Mouse (Mus musculus) kidney, embryonic 14.5 days (tissue): Measurements from ENCODE around the gene Gm14180. TPM values are rescaled to one million over a fixed set of nuclear protein-coding genes. Genes with fewer than 3 reads are reported as not detected.
"Not testable (repeated sequence)": the region's sequence is repeated elsewhere in the genome, so short reads cannot be mapped to it uniquely, and the experiment has no call there.

Experiments used
- ATAC-seq: fragments of 200-750 bp; cut with Nextera tagmentation; 2 replicates; pipeline ENCODE4 v1.8.0; 2017; ENCODE audit warnings: moderate number of reproducible peaks, mild to moderate bottlenecking, moderate TSS enrichment, moderate library complexity; ENCODE audit not compliant: low FRiP score, low TSS enrichment
- H3K27ac ChIP-seq: fragments of 300-500 bp; sonication (generic); 2 replicates; pipeline ENCODE4 v1.5.1; 2014; ENCODE audit warnings: low read depth, mild to moderate bottlenecking, low read length, moderate library complexity, mixed read lengths
- H3K27me3 ChIP-seq: fragments of 300-500 bp; sonication (generic); 2 replicates; pipeline ENCODE4 v1.6.1; 2014; ENCODE audit warnings: mild to moderate bottlenecking, low read length; ENCODE audit not compliant: control insufficient read depth, insufficient read depth
- H3K36me3 ChIP-seq: fragments of 300-500 bp; sonication (generic); 2 replicates; pipeline ENCODE4 v1.6.1; 2014; ENCODE audit warnings: low read length, mixed read lengths; ENCODE audit not compliant: control insufficient read depth, insufficient read depth
- H3K4me1 ChIP-seq: fragments of 300-500 bp; sonication (generic); 2 replicates; pipeline ENCODE4 v1.6.1; 2014; ENCODE audit warnings: low read length, mixed read lengths; ENCODE audit not compliant: control insufficient read depth, insufficient read depth
- H3K4me2 ChIP-seq: fragments of 300-500 bp; sonication (generic); replicated peaks from 2 replicates; pipeline ENCODE4 v1.6.1; 2014; ENCODE audit warnings: low read depth, mild to moderate bottlenecking, low read length
- H3K4me3 ChIP-seq: fragments of 300-500 bp; sonication (generic); 2 replicates; pipeline ENCODE4 v1.5.1; 2014; ENCODE audit warnings: mild to moderate bottlenecking, low read length
- H3K9ac ChIP-seq: fragments of 300-500 bp; sonication (generic); 2 replicates; pipeline ENCODE4 v1.6.1; 2014; ENCODE audit warnings: low read depth, mild to moderate bottlenecking, low read length, moderate library complexity
- H3K9me3 ChIP-seq: fragments of 300-500 bp; sonication (generic); 2 replicates; pipeline ENCODE4 v1.6.1; 2016; ENCODE audit warnings: low read length; ENCODE audit not compliant: control insufficient read depth
- WGBS: fragments of 180-500 bp; shearing (Covaris S2); extraction: QIAGEN DNeasy Blood & Tissue Kit; methylation state at CpG from one replicate; pipeline ENCODE4 v1.1.7; 2014; 5-methylcytosine and 5-hydroxymethylcytosine counted together
- polyA plus RNA-seq: library from polyadenylated mRNA; unstranded; fragments of >200 nt; fragmentation: Nextera tagmentation; extraction: Ambion mirVana; gene quantifications from 2 replicates; pipeline ENCODE4 v1.2.1, GENCODE M21; 2014

The Gm14180 gene
- not detected in 2 replicates for polyA plus RNA-seq

GRCm38 (mm10) chr11:99734190-99734589 is at the start of gene Gm14180:
Gene Gm14180, minus strand, starts transcription at chr11:99734290.
- ATAC-seq, result no peak
- H3K27me3 ChIP-seq, result no peaks in the 10 kb centered on the region
- H3K9me3 ChIP-seq, result no peaks in the 10 kb centered on the region
- H3K4me2 ChIP-seq, result no peak within 1 kb of the TSS
- no peaks in the 10 kb centered on the region for H3K4me1 ChIP-seq
- H3K9ac ChIP-seq, result no peak within 1 kb of the TSS
- no peak within 1 kb of the TSS for H3K4me3 ChIP-seq
- 71% methylated on average over 2 of the region's 2 CpGs for WGBS
- no peak within 1 kb of the TSS for H3K27ac ChIP-seq
- H3K36me3 ChIP-seq, result no peaks in the 10 kb centered on the region

- H3K36me3 ChIP-seq, result no peaks in the 10 kb centered on the region
- H3K27ac ChIP-seq, result no peak within 1 kb of the TSS
- ATAC-seq, result no peak
- WGBS, result 98% methylated on average over 2 of the region's 2 CpGs
- no peaks in the 10 kb centered on the region for H3K27me3 ChIP-seq
- no peaks in the 10 kb centered on the region for H3K4me1 ChIP-seq
- no peak within 1 kb of the TSS for H3K4me3 ChIP-seq
- no peaks in the 10 kb centered on the region for H3K9me3 ChIP-seq
- no peak within 1 kb of the TSS for H3K4me2 ChIP-seq
- H3K9ac ChIP-seq, result no peak within 1 kb of the TSS
Measured at GRCm38 (mm10) chr11:99780604-99781003, 46.5 kb upstream of the Gm14180 start, which contains the start of gene Krtap4-8. Gene Krtap4-8, minus strand, starts transcription at chr11:99780704.

DNA sequence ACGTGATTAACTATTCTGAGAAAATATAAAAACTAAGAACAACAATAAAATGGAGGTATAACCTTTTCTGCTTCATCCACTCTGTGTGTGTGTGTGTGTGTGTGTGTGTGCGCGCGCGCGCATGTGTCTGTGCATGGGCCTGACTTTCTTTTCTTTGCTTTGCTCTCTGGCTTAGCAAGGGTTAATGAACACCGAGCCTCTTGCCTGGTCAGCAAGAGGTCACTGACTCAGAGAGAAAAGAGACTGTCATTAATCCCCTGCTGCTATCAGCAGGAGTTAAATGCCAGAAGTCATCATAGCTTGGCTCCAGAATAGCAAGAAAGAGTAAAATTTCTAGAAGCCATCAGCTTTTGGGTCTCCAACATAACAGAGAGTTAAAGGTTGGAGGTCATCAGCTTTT is 44.3 kb upstream of the Gm14180 start:
- no peak overlapping the region for H3K9ac ChIP-seq
- no peak overlapping the region for H3K4me2 ChIP-seq
- no peak overlapping the region for H3K27ac ChIP-seq
- no peaks in the 10 kb centered on the region for H3K36me3 ChIP-seq
- H3K27me3 ChIP-seq, result no peaks in the 10 kb centered on the region
- no peak for ATAC-seq
- H3K4me3 ChIP-seq, result no peak overlapping the region
- WGBS, result 65% methylated on average over 7 of the region's 7 CpGs
- H3K4me1 ChIP-seq, result no peaks in the 10 kb centered on the region
- no peaks in the 10 kb centered on the region for H3K9me3 ChIP-seq

GRCm38 (mm10) chr11:99772813-99773212 is 38.7 kb upstream of the Gm14180 start, which contains the start of gene Gm11595:
Gene Gm11595, minus strand, starts transcription at chr11:99772913.
- H3K27me3 ChIP-seq, H3K4me3 ChIP-seq, H3K4me1 ChIP-seq, H3K9me3 ChIP-seq, H3K27ac ChIP-seq, H3K9ac ChIP-seq, H3K36me3 ChIP-seq, H3K4me2 ChIP-seq, ATAC-seq: not testable (repeated sequence)

DNA sequence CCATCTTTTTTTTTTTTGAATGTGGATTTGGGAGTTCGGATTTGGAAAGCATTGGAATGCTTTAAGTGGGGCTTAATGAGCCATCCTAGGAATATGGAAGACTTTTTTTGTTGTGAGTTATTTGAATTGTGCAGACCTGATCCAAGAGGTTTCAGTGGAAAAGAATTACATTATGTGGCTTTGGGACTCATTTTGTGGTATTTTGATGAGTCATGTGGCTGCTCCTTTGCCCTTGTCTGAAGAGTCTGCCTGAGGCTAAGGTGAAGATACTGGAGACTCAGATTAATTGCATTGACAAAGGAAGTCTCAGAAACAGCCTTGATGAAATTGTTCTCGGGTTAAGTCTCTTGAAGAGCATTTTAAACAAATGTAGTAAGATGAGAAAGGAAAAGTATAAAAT is 34.3 kb upstream of the Gm14180 start:
- Histone ChIP-seq H3K4me2 (no peak overlapping the region), H3K36me3 (no peaks in the 10 kb centered on the region), H3K9me3 (no peaks in the 10 kb centered on the region), H3K4me1 (no peaks in the 10 kb centered on the region), H3K27ac (no peak overlapping the region), H3K27me3 (no peaks in the 10 kb centered on the region), H3K9ac (no peak overlapping the region), H3K4me3 (no peak overlapping the region)
- 68% methylated on average over 2 of the region's 2 CpGs for WGBS
- no peak for ATAC-seq

DNA sequence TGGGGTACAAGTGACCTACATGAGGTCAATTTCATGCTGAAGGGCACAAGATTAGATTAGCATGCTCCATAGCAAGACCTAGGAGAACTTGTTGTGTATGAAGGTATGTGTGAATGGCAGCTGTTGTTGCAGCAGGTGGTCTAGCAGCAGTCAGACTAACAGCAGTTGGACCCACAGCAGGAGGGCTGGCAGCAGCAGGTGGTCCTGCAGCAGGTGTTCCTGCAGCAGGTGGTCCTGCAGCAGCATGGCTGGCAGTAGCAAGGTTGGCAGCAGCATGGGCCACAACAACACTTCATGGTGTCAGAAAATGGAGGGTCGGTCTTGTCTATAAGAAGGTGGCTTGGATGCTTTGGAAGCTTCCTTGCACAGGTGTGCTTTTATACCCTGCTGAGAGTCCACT is 24.8 kb upstream of the Gm14180 start:
- WGBS, result 100% methylated on average over 1 of the region's 1 CpGs
- Histone ChIP-seq H3K27ac (no peak overlapping the region), H3K36me3 (no peaks in the 10 kb centered on the region), H3K4me2 (no peak overlapping the region), H3K9ac (no peak overlapping the region), H3K4me3 (no peak overlapping the region), H3K4me1 (no peaks in the 10 kb centered on the region), H3K27me3 (no peaks in the 10 kb centered on the region), H3K9me3 (no peaks in the 10 kb centered on the region)
- no peak for ATAC-seq

DNA sequence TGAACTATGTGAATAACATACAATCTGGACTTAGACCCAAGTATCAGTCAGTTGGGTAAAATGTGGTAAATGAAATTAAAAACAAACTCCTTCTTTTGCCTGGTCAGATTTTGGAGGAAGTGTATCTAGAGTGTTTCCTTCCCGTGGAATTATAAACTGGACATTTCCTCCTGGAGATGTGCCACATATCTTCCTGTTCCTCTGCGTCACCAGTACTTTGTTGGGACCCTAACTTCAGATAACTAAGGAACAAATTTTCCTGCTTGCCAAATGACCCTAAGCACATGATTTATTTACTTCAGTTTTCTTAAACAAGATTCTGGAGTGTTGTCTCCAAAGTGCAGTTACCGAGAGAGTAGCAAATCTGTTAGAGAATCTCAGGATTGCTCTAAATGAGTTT is 9.9 kb upstream of the Gm14180 start:
- H3K27me3 ChIP-seq, result no peaks in the 10 kb centered on the region
- H3K4me2 ChIP-seq, result no peak overlapping the region
- H3K27ac ChIP-seq, result no peak overlapping the region
- no peak for ATAC-seq
- no peak overlapping the region for H3K9ac ChIP-seq
- H3K9me3 ChIP-seq, result no peaks in the 10 kb centered on the region
- no peaks in the 10 kb centered on the region for H3K36me3 ChIP-seq
- no peak overlapping the region for H3K4me3 ChIP-seq
- H3K4me1 ChIP-seq, result no peaks in the 10 kb centered on the region
- WGBS, result 81% methylated on average over 3 of the region's 3 CpGs

DNA sequence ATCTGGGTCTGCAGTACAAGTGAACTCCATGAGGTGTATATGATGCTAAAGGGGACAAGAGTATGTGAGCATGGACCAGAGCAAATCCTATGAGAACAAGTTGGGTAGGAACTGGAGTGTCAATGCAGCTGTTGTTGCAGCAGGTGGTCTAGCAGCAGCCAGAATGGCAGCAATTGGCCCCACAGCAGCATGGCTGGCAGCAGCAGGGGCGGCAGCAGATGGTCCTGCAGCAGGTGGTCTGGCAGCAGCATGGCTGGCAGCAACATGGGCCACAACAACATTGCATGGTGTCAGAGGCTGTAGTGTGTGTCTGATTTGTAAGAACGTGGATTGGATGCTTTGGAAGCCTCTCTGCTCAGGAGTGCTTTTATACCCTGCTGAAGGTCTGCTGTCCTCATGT is 10.0 kb downstream of the Gm14180 start:
- H3K4me1 ChIP-seq, result no peaks in the 10 kb centered on the region

DNA sequence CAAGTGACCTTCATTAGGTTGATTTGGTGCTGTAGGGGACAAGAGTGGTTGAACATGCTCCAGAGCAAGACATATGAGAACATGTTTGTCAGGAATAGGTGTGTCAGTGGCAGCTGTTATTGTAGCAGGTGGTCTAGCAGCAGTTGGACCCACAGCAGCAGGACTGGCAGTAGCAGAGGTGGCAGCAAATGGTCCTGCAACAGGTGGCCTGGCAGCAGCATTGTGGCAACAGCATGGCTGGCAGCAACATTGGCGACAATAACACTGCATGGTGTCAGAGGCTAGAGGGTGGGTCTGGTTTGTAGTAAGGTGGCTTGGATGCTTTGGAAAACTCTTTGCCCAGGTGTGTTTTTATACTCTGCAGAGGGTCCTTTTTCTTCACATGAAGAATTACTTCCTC is 15.3 kb downstream of the Gm14180 start:
- no peaks in the 10 kb centered on the region for H3K27me3 ChIP-seq
- no peaks in the 10 kb centered on the region for H3K9me3 ChIP-seq
- H3K4me1 ChIP-seq, result no peaks in the 10 kb centered on the region
- H3K4me3 ChIP-seq, result no peak overlapping the region
- no peak for ATAC-seq
- WGBS, result 91% methylated on average over 1 of the region's 1 CpGs
- no peaks in the 10 kb centered on the region for H3K36me3 ChIP-seq
- no peak overlapping the region for H3K9ac ChIP-seq
- no peak overlapping the region for H3K27ac ChIP-seq
- H3K4me2 ChIP-seq, result no peak overlapping the region

More for the DNA sequence above, 10.0 kb downstream of the Gm14180 start:
- no peaks in the 10 kb centered on the region for H3K27me3 ChIP-seq
- no peaks in the 10 kb centered on the region for H3K36me3 ChIP-seq
- no peak overlapping the region for H3K4me2 ChIP-seq
- H3K9ac ChIP-seq, result no peak overlapping the region
- no peaks in the 10 kb centered on the region for H3K9me3 ChIP-seq
- WGBS, result 91% methylated on average over 2 of the region's 2 CpGs
- ATAC-seq, result no peak
- no peak overlapping the region for H3K4me3 ChIP-seq
- H3K27ac ChIP-seq, result no peak overlapping the region
